In the genomic region with DNA sequence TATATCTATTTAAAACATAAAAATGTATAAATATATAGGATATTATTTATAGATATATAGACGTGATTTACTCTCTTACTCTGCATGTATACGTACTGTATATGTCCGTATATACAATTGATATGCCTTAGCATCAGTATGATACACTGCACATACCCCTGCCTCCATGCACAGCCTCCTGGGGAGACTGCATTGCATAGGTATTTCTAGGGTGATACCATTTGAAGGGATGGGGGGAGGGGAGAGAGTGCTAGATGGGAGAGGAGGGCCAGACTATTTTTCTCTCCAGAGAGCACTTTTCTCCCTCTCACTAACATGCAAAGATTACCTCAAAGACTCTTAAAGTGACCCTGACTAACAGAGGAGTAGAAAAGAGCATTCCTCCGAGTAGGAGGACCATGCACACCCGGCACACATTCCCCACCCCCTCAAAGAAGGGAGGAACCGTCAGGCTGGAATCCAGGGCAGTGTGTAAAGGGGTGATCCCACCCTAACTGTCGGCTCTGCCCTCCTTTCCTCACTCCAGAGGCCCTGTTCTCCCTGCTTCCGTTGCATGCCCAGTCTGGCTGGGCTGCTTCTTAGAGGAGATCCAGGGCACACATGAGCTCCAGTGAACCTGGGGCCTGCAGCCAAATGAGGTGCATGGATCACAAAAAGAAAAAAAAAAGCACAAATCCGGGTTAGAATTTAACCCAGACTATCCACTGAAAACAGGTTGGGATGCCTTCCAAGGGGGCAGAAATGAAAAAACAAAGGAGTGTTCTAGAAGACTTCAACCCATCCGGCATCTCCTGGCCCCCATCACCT, we compare ENCODE assay signal across 10 mouse cellular contexts. TPM values are rescaled to one million over a fixed set of nuclear protein-coding genes. Genes with fewer than 3 reads are reported as not detected.
A peak's percentile ranks its signal among the peaks of the same experiment; 100 is the strongest.
DNase-seq lines count a peak whose midpoint lies in the region; ATAC-seq and TF ChIP-seq lines count a peak whose summit lies in the region.
"Had no signal": no experiment of that assay in that cellular context is flagged by ENCODE, and none has a peak within 500 bp of the region (broad histone marks: within the 10 kb centered on the region; RNA-seq: fewer than 3 reads in every experiment).

No protein-coding gene starts in this region.

- H3K9me3 ChIP-seq in heart, embryonic 10.5 days, result no peaks in the 10 kb centered on the region
- no peaks in the 10 kb centered on the region for H3K9me3 ChIP-seq in forebrain, embryonic 14.5 days (replicated peaks; ENCODE audit: control insufficient read depth, low read length)
- no peaks in the 10 kb centered on the region for H3K9me3 ChIP-seq in midbrain, postnatal 0 days (ENCODE audit: low read length)

- H3K4me3 ChIP-seq in heart, embryonic 10.5 days, result no peak overlapping the region
- no peak overlapping the region for H3K4me3 ChIP-seq in forebrain, embryonic 14.5 days (ENCODE audit: low read depth, low read length)
- no peak overlapping the region for H3K4me3 ChIP-seq in midbrain, postnatal 0 days (ENCODE audit: low read depth, low read length)

- DNase-seq in heart, embryonic 10.5 days (ENCODE audit: low spot score), result no peak
- DNase-seq in heart, adult 18-20 months, result no peak
- peak; percentile 22 for DNase-seq in forebrain, embryonic 14.5 days (ENCODE audit: low spot score)
- DNase-seq in kidney, postnatal 25 days, result peak; percentile 60 to 64
- no peak for DNase-seq in midbrain, postnatal 0 days (ENCODE audit: low spot score)
- no peak for DNase-seq in adrenal gland, adult 2 months
- DNase-seq in left cerebral cortex, adult 9 months (ENCODE audit: low spot score in 2 of 2), result no peak

- no peaks in the 10 kb centered on the region for H3K27me3 ChIP-seq in heart, embryonic 10.5 days (ENCODE audit: insufficient read depth, poor library complexity, severe bottlenecking)
- no peaks in the 10 kb centered on the region for H3K27me3 ChIP-seq in forebrain, embryonic 14.5 days (replicated peaks; ENCODE audit: control insufficient read depth, insufficient read depth, low read length)
- no peaks in the 10 kb centered on the region for H3K27me3 ChIP-seq in midbrain, postnatal 0 days (ENCODE audit: insufficient read depth, low read length)

- peak overlapping the region; percentile 17; the same call in 1 of the 2 replicates for H3K9ac ChIP-seq in forebrain, embryonic 14.5 days (ENCODE audit: low read length)
- no peak overlapping the region for H3K9ac ChIP-seq in midbrain, postnatal 0 days (replicated peaks; ENCODE audit: low read length, poor library complexity, severe bottlenecking)

- peaks cover 9% of the 10 kb centered on the region for H3K36me3 ChIP-seq in heart, embryonic 10.5 days
- peaks cover 8% of the 10 kb centered on the region for H3K36me3 ChIP-seq in forebrain, embryonic 14.5 days (ENCODE audit: control insufficient read depth, insufficient read depth, low read length)
- H3K36me3 ChIP-seq in midbrain, postnatal 0 days (ENCODE audit: insufficient read depth, low read length), result peaks cover 6% of the 10 kb centered on the region

- 24% methylated on average over 10 of the region's 10 CpGs for WGBS in heart, embryonic 10.5 days
- 29% methylated on average over 10 of the region's 10 CpGs for WGBS in forebrain, embryonic 14.5 days
- 28% methylated on average over 10 of the region's 10 CpGs for WGBS in midbrain, postnatal 0 days

- H3K4me2 ChIP-seq in forebrain, embryonic 14.5 days (ENCODE audit: low read length), result no peak overlapping the region
- H3K4me2 ChIP-seq in midbrain, postnatal 0 days (ENCODE audit: low read depth, low read length, poor library complexity, severe bottlenecking), result no peak overlapping the region

- peak overlapping the region; percentile 4; the same call in 1 of the 2 replicates for H3K27ac ChIP-seq in heart, embryonic 10.5 days
- H3K27ac ChIP-seq in forebrain, embryonic 14.5 days (ENCODE audit: low read depth, low read length), result no peak overlapping the region
- H3K27ac ChIP-seq in midbrain, postnatal 0 days (ENCODE audit: low read depth, low read length), result peak overlapping the region; percentile 39; the same call in 1 of the 2 replicates

- ATAC-seq in forebrain, embryonic 14.5 days, result 0 out of 2 replicates have a peak, but pooled peaks have one; percentile 48
- ATAC-seq in midbrain, postnatal 0 days (ENCODE audit: low FRiP score), result 0 out of 2 replicates have a peak, but pooled peaks have one; percentile 62
- no peak for ATAC-seq in inflammation-experienced regulatory T-cells, adult 6 months

- TF ChIP-seq CTCF in midbrain, postnatal 0 days (IDR thresholded peaks at IDR 0.05), result no peak

- H3K4me1 ChIP-seq in heart, embryonic 10.5 days, result peaks cover 25% of the 10 kb centered on the region
- no peaks in the 10 kb centered on the region for H3K4me1 ChIP-seq in forebrain, embryonic 14.5 days (ENCODE audit: control insufficient read depth, insufficient read depth, low read length)
- H3K4me1 ChIP-seq in midbrain, postnatal 0 days (ENCODE audit: insufficient read depth, low read length), result peaks cover 3% of the 10 kb centered on the region; the same call in 1 of the 2 replicates

RNA-seq across cellular contexts. Expression of a gene that starts 52.3 kb away (rescaled TPM):
- polyA plus RNA-seq in heart, embryonic 10.5 days (2016; fragmentation: Nextera tagmentation; extraction: Ambion mirVana), result 0.92 and 1.2 TPM in 2 replicates
- under 1 TPM; 0.32 to 0.75 TPM for total RNA-seq in heart, adult 18-20 months (2021)
- 35.4 and 36.8 TPM in 2 replicates for polyA plus RNA-seq in forebrain, embryonic 14.5 days (2014; fragmentation: Nextera tagmentation; extraction: Ambion mirVana)
- total RNA-seq in midbrain, postnatal 0 days (2014; rRNA removed), result 188 and 190 TPM in 2 replicates
- 106 and 107 TPM in 2 replicates for polyA plus RNA-seq in midbrain, postnatal 0 days (2015; fragmentation: Nextera tagmentation; extraction: Ambion mirVana)
- polyA plus RNA-seq in inflammation-experienced regulatory T-cells, adult 6 months (2017; shearing (Covaris generic)), result not detected
- total RNA-seq in adrenal gland, adult 2 months (2021), result 1 to 10 TPM in 1 of 2 experiments, under 1 TPM in 1; 0.89 to 1.6 TPM
- 0.15 and 0.30 TPM in 2 replicates for polyA plus RNA-seq in adrenal gland, adult 2 months (2012; rRNA removed)
- total RNA-seq: granulocyte monocyte progenitor cell, adult 5-6 weeks; megakaryocyte, adult 5-6 weeks had no signal

Comparison
In these comparisons a context has a peak if more than half of its experiments do, and no peak if none do; other contexts are left out.
1. DNase-seq: peak in forebrain, embryonic 14.5 days (single experiment) and kidney, postnatal 25 days (2 of 2); none in heart, embryonic 10.5 days (single experiment), heart, adult 18-20 months (0 of 2), midbrain, postnatal 0 days (single experiment), adrenal gland, adult 2 months (single experiment) and left cerebral cortex, adult 9 months (0 of 2).
2. RNA of a gene that starts 52.3 kb away (polyA plus RNA-seq): 106 to 107 TPM in midbrain, postnatal 0 days and 35.4 to 36.8 TPM in forebrain, embryonic 14.5 days; 0.92 to 1.2 TPM in heart, embryonic 10.5 days, 0.15 to 0.30 TPM in adrenal gland, adult 2 months and not detected in inflammation-experienced regulatory T-cells, adult 6 months; every median in the first group is over 10 times any median in the second.